Mouse (Mus musculus) kidney, adult 2 months (tissue): ENCODE data around the gene Taar8a.

Experiments
- CTCF ChIP-seq: fragments of 200-500 bp; conservative IDR thresholded peaks from 2 replicates; pipeline ENCODE4 v1.5.1; 2011; ENCODE audit warnings: low read depth, mild to moderate bottlenecking, control low read depth, low read length, moderate library complexity, mixed read lengths; ENCODE audit not compliant: insufficient read depth, insufficient read length
- POLR2A ChIP-seq: fragments of 200-500 bp; IDR thresholded peaks from one replicate; pipeline ENCODE4 v1.6.1; 2011; ENCODE audit warnings: low read depth, low read length, control low read depth

DNA sequence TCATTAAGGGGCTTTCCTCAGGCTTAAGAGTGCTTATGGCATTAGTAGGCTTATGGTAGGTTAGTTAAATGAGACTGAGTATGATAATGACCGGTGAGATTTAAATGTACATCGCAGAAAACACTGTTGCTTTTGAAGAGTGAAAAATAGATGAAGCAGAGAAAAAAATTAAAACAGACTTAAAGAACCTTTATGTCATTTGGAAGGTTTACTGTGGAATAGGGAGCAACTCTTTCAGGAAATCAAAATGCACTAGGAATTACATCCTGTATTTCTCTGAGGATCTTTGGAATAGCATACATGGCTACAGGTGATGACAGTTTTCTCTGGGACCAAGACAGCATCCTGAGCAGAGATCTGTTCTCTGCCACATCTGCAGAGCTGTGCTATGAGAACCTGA is 39.0 kb upstream of the Taar8a start, which contains the start of gene Taar7e:
- TF ChIP-seq CTCF (no peak), POLR2A (no peak)
